Mouse (Mus musculus) MEL (cell line): ENCODE measurements around the gene Asnsd1.
"Not testable (repeated sequence)": the region's sequence is repeated elsewhere in the genome, so short reads cannot be mapped to it uniquely, and the experiment has no call there.

Experiments
- ELF1 ChIP-seq: IDR thresholded peaks from 2 replicates; pipeline ENCODE4 v1.6.1; 2014; ENCODE audit warnings: low read depth, mild to moderate bottlenecking, inconsistent platforms, low read length, improper control_type of control experiment, moderate library complexity
- MAX ChIP-seq: IDR thresholded peaks from 2 replicates; pipeline ENCODE4 v1.6.1; 2011; ENCODE audit warnings: low read length, improper control_type of control experiment
- ZC3H11A ChIP-seq: IDR thresholded peaks from 2 replicates; pipeline ENCODE4 v1.6.1; 2012; ENCODE audit warnings: low read depth, mild to moderate bottlenecking, inconsistent platforms, low read length, improper control_type of control experiment

DNA sequence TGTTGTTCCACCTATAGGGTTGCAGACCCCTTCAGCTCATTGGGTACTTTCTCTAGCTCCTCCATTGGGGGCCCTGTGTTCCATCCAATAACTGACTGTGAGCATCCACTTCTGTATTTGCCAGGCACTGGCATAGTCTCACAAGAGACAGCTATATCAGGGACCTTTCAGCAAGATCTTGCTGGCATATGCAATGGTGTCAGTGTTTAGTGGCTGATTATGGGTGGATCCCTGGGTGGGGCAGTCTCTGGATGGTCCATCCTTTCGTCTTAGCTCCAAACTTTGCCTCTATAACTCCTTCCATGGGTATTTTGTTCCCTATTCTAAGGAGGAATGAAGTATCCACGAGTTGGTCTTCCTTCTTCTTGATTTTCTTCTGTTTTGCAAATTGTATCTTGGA lies 15.1 kb downstream of the Asnsd1 start:
- TF ChIP-seq ELF1, MAX, ZC3H11A: not testable (repeated sequence)
